Mouse (Mus musculus): ENCODE measurements around the gene Bcl2a1c.

GRCm38 (mm10) chr9:114368471-114368858 lies 38.5 kb downstream of the Bcl2a1c start:
- TF ChIP-seq CTCF (IDR thresholded peaks at IDR 0.05; ENCODE audit: low read depth) (no peak), EP300 (IDR thresholded peaks at IDR 0.05; ENCODE audit: low read depth) (no peak)

Measured in liver, postnatal 0 days (tissue).